Mouse (Mus musculus) embryo, embryonic 11 days (tissue): ENCODE data around the gene Ptprd.

Experiments used
- DNase-seq: peaks from one replicate; pipeline ENCODE4 v3.0.0-alpha.2; 2015

The Ptprd gene

GRCm38 (mm10) chr4:76006717-76007116 lies 2205.0 kb downstream of the Ptprd start:
- no peak for DNase-seq

- no peak for DNase-seq
Observed at GRCm38 (mm10) chr4:76004161-76004560, 2207.6 kb downstream of the Ptprd start.

GRCm38 (mm10) chr4:76000258-76000657 lies 2211.5 kb downstream of the Ptprd start:
- no peak for DNase-seq

GRCm38 (mm10) chr4:75995841-75996240 lies 2215.9 kb downstream of the Ptprd start:
- no peak for DNase-seq

- no peak for DNase-seq
Observed at GRCm38 (mm10) chr4:75994576-75994975, 2217.2 kb downstream of the Ptprd start.

- no peak for DNase-seq
Observed at GRCm38 (mm10) chr4:75993092-75993491, 2218.7 kb downstream of the Ptprd start.

GRCm38 (mm10) chr4:75991621-75992245 lies 2220.0 kb downstream of the Ptprd start:
- DNase-seq, result no peak

GRCm38 (mm10) chr4:75974728-75975127 lies 2237.0 kb downstream of the Ptprd start:
- DNase-seq, result no peak

GRCm38 (mm10) chr4:75973322-75973721 lies 2238.4 kb downstream of the Ptprd start:
- DNase-seq, result no peak

- DNase-seq, result no peak
Observed at GRCm38 (mm10) chr4:75969961-75970360, 2241.8 kb downstream of the Ptprd start.

GRCm38 (mm10) chr4:75968618-75969017 lies 2243.1 kb downstream of the Ptprd start:
- DNase-seq, result no peak

GRCm38 (mm10) chr4:75965810-75966209 lies 2246.0 kb downstream of the Ptprd start:
- no peak for DNase-seq

GRCm38 (mm10) chr4:75962916-75963315 lies 2248.8 kb downstream of the Ptprd start:
- DNase-seq, result no peak

GRCm38 (mm10) chr4:75961865-75962264 lies 2249.9 kb downstream of the Ptprd start:
- DNase-seq, result no peak

- no peak for DNase-seq
Observed at GRCm38 (mm10) chr4:75953349-75954060, 2258.3 kb downstream of the Ptprd start.

- DNase-seq, result no peak
Observed at GRCm38 (mm10) chr4:75950582-75950981, 2261.2 kb downstream of the Ptprd start.

- no peak for DNase-seq
Observed at GRCm38 (mm10) chr4:75894871-75895270, 2316.9 kb downstream of the Ptprd start.
